Mouse (Mus musculus) testis, adult 2 months (tissue): ENCODE results near the gene Clec16a. TPM values are rescaled to one million over a fixed set of nuclear protein-coding genes. Genes with fewer than 3 reads are reported as not detected.
A peak's percentile ranks its signal among the peaks of the same experiment; 100 is the strongest.

Experiments used
- H3K27ac ChIP-seq: fragments of 200-500 bp; 2 replicates; pipeline ENCODE4 v1.5.1; 2012; ENCODE audit warnings: low read depth, low read length; ENCODE audit not compliant: control insufficient read depth, insufficient read depth
- H3K27me3 ChIP-seq: fragments of 200-500 bp; 2 replicates; pipeline ENCODE4 v1.6.1; 2012; ENCODE audit warnings: mild to moderate bottlenecking, low read length, moderate library complexity; ENCODE audit not compliant: control insufficient read depth, insufficient read depth
- H3K36me3 ChIP-seq: fragments of 200-500 bp; 2 replicates; pipeline ENCODE4 v1.6.1; 2012; ENCODE audit warnings: mild to moderate bottlenecking, low read length; ENCODE audit not compliant: control insufficient read depth, insufficient read depth
- H3K4me1 ChIP-seq: fragments of 200-500 bp; 2 replicates; pipeline ENCODE4 v1.6.1; 2012; ENCODE audit warnings: low read length; ENCODE audit not compliant: control insufficient read depth, insufficient read depth
- H3K4me3 ChIP-seq: fragments of 200-500 bp; 2 replicates; pipeline ENCODE4 v1.5.1; 2012; ENCODE audit warnings: low read depth, mild to moderate bottlenecking, low read length, moderate library complexity, mixed read lengths; ENCODE audit not compliant: control insufficient read depth
- CTCF ChIP-seq: fragments of 200-500 bp; IDR thresholded peaks from 2 replicates; pipeline ENCODE4 v1.5.1; 2012; ENCODE audit warnings: low read depth, mild to moderate bottlenecking, inconsistent platforms, low read length, moderate library complexity; ENCODE audit not compliant: control insufficient read depth, insufficient read depth, insufficient replicate concordance
- POLR2A ChIP-seq: fragments of 200-500 bp; IDR thresholded peaks from 2 replicates; pipeline ENCODE4 v1.6.1; 2012; ENCODE audit warnings: low read depth, mild to moderate bottlenecking, inconsistent platforms, low read length, moderate library complexity; ENCODE audit not compliant: control insufficient read depth
- polyA plus RNA-seq: library from polyadenylated mRNA; depleted of rRNA; stranded (reverse); fragments of >200 nt; gene quantifications from 2 replicates; pipeline ENCODE4 v1.2.3, GENCODE M21; 2012

The Clec16a gene
- polyA plus RNA-seq, 1 experiment: 30.8 TPM

DNA sequence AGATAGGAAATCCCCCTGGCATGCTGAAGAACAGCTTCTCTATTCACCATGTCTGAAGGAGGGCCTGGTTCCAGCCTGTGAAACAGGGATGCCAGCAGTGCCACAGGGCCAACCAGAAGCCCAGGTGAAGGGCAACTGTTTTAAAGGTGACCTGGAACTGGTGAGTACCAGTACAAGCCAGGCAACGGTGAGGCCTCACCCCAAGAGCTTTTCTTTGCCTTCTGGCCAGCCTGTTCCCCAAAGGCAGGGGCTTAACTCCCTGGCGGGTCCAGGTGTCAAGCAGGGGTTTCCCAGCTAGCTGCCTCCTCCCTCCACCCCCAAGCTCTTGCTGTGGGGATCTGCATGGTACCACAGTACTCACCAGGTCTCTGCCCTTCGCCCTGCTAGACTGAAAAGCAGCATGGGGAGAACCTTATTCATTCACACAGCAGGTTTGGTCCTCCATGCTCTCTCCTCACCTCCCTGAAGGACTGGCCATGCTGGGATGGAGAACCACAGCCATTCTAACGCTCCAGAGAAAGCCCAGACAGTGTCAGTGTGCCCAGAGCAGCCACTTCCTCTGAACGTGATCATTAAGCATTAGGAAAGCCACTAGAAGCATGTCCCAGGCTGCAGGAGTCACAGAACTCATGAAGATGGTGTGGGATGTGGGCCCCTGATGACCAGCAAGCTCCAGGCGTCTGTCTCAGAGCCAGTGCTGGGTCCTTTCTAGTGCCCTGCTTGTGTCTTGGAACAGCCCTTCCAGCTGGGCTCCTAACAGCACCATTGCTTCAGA is 237.4 kb downstream of the Clec16a start:
- Histone ChIP-seq H3K27ac (no peak overlapping the region), H3K27me3 (no peaks in the 10 kb centered on the region), H3K4me3 (peak overlapping the region; percentile 56), H3K4me1 (peaks cover 12% of the 10 kb centered on the region), H3K36me3 (no peaks in the 10 kb centered on the region)
- TF ChIP-seq CTCF: no peak
- no peak for TF ChIP-seq POLR2A

DNA sequence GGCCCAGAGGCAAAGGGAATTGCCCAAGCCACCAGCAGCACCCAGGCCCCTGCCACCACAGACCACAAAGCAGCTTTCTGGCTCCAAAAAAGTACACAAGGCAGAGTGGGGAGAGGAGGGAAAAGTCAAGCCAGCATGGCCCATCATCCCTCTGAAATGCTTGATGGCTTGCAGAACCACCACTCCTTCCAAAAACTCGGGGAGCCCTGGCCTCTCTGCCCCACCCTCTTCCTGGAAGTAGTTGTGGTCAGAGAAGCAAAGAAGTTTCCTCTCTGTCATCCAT is 238.0 kb downstream of the Clec16a start:
- H3K27ac ChIP-seq: no peak overlapping the region
- peaks cover 12% of the 10 kb centered on the region for H3K4me1 ChIP-seq
- no peaks in the 10 kb centered on the region for H3K27me3 ChIP-seq
- TF ChIP-seq CTCF: no peak
- no peak for TF ChIP-seq POLR2A
- no peaks in the 10 kb centered on the region for H3K36me3 ChIP-seq
- H3K4me3 ChIP-seq: peak overlapping the region; percentile 56

DNA sequence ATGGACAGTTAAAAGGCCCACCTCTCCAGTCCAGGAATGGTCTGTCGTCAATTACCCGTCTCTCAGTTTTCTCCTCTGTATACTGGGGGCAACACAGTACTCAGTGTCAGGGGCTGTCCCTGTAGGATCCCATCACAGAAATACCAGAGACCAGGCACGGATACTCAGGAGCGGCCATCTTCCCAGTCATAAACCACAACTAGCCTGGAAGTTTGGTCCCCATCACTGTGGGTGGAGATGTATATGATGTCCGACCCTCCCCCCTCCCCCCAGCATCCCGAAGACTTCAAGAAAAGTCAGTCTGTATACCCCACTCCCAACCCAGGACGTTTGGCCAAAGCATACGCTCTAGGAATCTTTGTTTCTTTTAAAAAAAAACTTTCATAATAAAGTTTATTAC is 238.3 kb downstream of the Clec16a start:
- Histone ChIP-seq H3K4me3 (peak overlapping the region; percentile 56), H3K36me3 (no peaks in the 10 kb centered on the region), H3K27me3 (no peaks in the 10 kb centered on the region), H3K4me1 (peaks cover 12% of the 10 kb centered on the region), H3K27ac (no peak overlapping the region)
- no peak for TF ChIP-seq CTCF
- TF ChIP-seq POLR2A: no peak

GRCm38 (mm10) chr16:10783883-10784792 is 239.0 kb downstream of the Clec16a start:
- H3K36me3 ChIP-seq: no peaks in the 10 kb centered on the region
- H3K27me3 ChIP-seq: no peaks in the 10 kb centered on the region
- TF ChIP-seq CTCF (peak; percentile 17; the same call in 1 of the 2 replicates), POLR2A (peak; percentile 48; the same call in 1 of the 2 replicates)
- peak overlapping the region; percentile 89 for H3K27ac ChIP-seq
- H3K4me1 ChIP-seq: peaks cover 12% of the 10 kb centered on the region
- peak overlapping the region; percentile 97 for H3K4me3 ChIP-seq

DNA sequence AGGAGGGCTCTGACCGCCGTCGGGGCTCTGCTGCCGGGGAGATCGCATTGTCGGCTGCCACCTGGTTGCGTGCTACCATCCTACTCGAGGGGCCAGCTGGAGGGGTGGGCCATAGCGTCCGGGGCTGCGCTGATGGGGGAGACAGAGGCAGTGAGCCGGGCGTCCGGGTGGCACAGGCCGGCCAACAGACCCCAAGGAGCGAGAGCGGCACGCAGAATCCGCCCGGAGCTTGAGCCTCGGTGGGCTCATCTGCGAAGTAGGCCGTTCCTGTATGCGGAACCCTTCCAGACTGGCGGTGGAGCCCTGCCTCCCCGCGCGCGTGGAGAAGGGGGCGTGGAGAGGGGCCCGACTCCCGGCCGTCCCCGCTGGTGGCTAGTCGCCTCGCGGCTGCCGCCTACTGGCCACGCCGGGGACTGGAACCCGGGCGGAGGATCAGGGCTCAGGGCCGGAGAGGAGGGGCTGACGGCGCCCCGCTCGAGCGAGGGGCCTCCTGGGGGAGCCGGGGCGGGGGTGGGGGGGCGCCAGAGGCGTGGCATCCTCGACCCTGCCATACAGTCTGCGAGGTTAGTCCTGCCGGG is 239.7 kb downstream of the Clec16a start:
- Histone ChIP-seq H3K36me3 (no peaks in the 10 kb centered on the region), H3K27me3 (no peaks in the 10 kb centered on the region), H3K4me1 (peaks cover 12% of the 10 kb centered on the region), H3K4me3 (peak overlapping the region; percentile 97), H3K27ac (peak overlapping the region; percentile 89)
- TF ChIP-seq CTCF (peak; percentile 59), POLR2A (no peak; the same call in 1 of the 2 replicates)

GRCm38 (mm10) chr16:10785371-10786231 is 240.5 kb downstream of the Clec16a start, which contains the start of gene Socs1:
Gene Socs1, minus strand, starts transcription at chr16:10785536.
- Histone ChIP-seq H3K4me1 (peaks cover 12% of the 10 kb centered on the region), H3K4me3 (peak within 1 kb of the TSS; percentile 97)
- no peak for TF ChIP-seq CTCF
- TF ChIP-seq POLR2A: peak; percentile 55

More at GRCm38 (mm10) chr16:10785371-10786231, 240.5 kb downstream of the Clec16a start, which contains the start of gene Socs1:
- Histone ChIP-seq H3K27ac (peak within 1 kb of the TSS; percentile 89), H3K36me3 (no peaks in the 10 kb centered on the region), H3K27me3 (no peaks in the 10 kb centered on the region)
